Mouse (Mus musculus): ENCODE results near the gene Cyp26b1. TPM values are rescaled to one million over a fixed set of nuclear protein-coding genes. Genes with fewer than 3 reads are reported as not detected.

The Cyp26b1 gene
- polyA plus RNA-seq, 1 experiment = 6.6 TPM

- Histone ChIP-seq H3K4me1 (replicated peaks; ENCODE audit: control insufficient read depth, insufficient read depth, low read length) (no peaks in the 10 kb centered on the region), H3K27me3 (ENCODE audit: control insufficient read depth, insufficient read depth, low read length) (no peaks in the 10 kb centered on the region), H3K27ac (ENCODE audit: control insufficient read depth, insufficient read depth, low read length) (no peak overlapping the region), H3K36me3 (ENCODE audit: control insufficient read depth, insufficient read depth, low read length) (no peaks in the 10 kb centered on the region), H3K4me3 (ENCODE audit: control insufficient read depth, insufficient read depth, low read length) (no peak overlapping the region)
- no peak for DNase-seq
- no peak for TF ChIP-seq CTCF (IDR thresholded peaks at IDR 0.05; ENCODE audit: borderline replicate concordance, control insufficient read depth, extremely low read depth, insufficient read depth, low read length, poor library complexity)
- TF ChIP-seq POLR2A (IDR thresholded peaks at IDR 0.05; ENCODE audit: control insufficient read depth, extremely low read depth, insufficient read depth, low read length, poor library complexity) = no peak
These were observed 24.1 kb downstream of the Cyp26b1 start for GRCm38 (mm10) chr6:84569590-84569989.

- no peak for TF ChIP-seq POLR2A (IDR thresholded peaks at IDR 0.05; ENCODE audit: control insufficient read depth, extremely low read depth, insufficient read depth, low read length, poor library complexity)
- no peak for TF ChIP-seq CTCF (IDR thresholded peaks at IDR 0.05; ENCODE audit: borderline replicate concordance, control insufficient read depth, extremely low read depth, insufficient read depth, low read length, poor library complexity)
- no peak for DNase-seq
- WGBS = 14% methylated on average over 6 of the region's 6 CpGs
- H3K27me3 ChIP-seq (ENCODE audit: control insufficient read depth, insufficient read depth, low read length) = no peaks in the 10 kb centered on the region
- no peaks in the 10 kb centered on the region for H3K36me3 ChIP-seq (ENCODE audit: control insufficient read depth, insufficient read depth, low read length)
- no peak overlapping the region for H3K27ac ChIP-seq (ENCODE audit: control insufficient read depth, insufficient read depth, low read length)
- H3K4me1 ChIP-seq (replicated peaks; ENCODE audit: control insufficient read depth, insufficient read depth, low read length) = no peaks in the 10 kb centered on the region
- no peak overlapping the region for H3K4me3 ChIP-seq (ENCODE audit: control insufficient read depth, insufficient read depth, low read length)
These were observed 24.8 kb downstream of the Cyp26b1 start for GRCm38 (mm10) chr6:84568880-84569279.

- Histone ChIP-seq H3K4me3 (ENCODE audit: control insufficient read depth, insufficient read depth, low read length) (no peak overlapping the region), H3K27me3 (ENCODE audit: control insufficient read depth, insufficient read depth, low read length) (no peaks in the 10 kb centered on the region), H3K4me1 (replicated peaks; ENCODE audit: control insufficient read depth, insufficient read depth, low read length) (no peaks in the 10 kb centered on the region), H3K27ac (ENCODE audit: control insufficient read depth, insufficient read depth, low read length) (no peak overlapping the region), H3K36me3 (ENCODE audit: control insufficient read depth, insufficient read depth, low read length) (no peaks in the 10 kb centered on the region)
- DNase-seq = no peak
- TF ChIP-seq CTCF (IDR thresholded peaks at IDR 0.05; ENCODE audit: borderline replicate concordance, control insufficient read depth, extremely low read depth, insufficient read depth, low read length, poor library complexity) (no peak), POLR2A (IDR thresholded peaks at IDR 0.05; ENCODE audit: control insufficient read depth, extremely low read depth, insufficient read depth, low read length, poor library complexity) (no peak)
- WGBS = 92% methylated on average over 4 of the region's 4 CpGs
These were observed 26.0 kb downstream of the Cyp26b1 start for GRCm38 (mm10) chr6:84567696-84568095.

- TF ChIP-seq CTCF (IDR thresholded peaks at IDR 0.05; ENCODE audit: borderline replicate concordance, control insufficient read depth, extremely low read depth, insufficient read depth, low read length, poor library complexity) (no peak), POLR2A (IDR thresholded peaks at IDR 0.05; ENCODE audit: control insufficient read depth, extremely low read depth, insufficient read depth, low read length, poor library complexity) (no peak)
- H3K27ac ChIP-seq (ENCODE audit: control insufficient read depth, insufficient read depth, low read length) = no peak overlapping the region
- no peak overlapping the region for H3K4me3 ChIP-seq (ENCODE audit: control insufficient read depth, insufficient read depth, low read length)
- H3K36me3 ChIP-seq (ENCODE audit: control insufficient read depth, insufficient read depth, low read length) = no peaks in the 10 kb centered on the region
- no peaks in the 10 kb centered on the region for H3K4me1 ChIP-seq (replicated peaks; ENCODE audit: control insufficient read depth, insufficient read depth, low read length)
- no peak for DNase-seq
- H3K27me3 ChIP-seq (ENCODE audit: control insufficient read depth, insufficient read depth, low read length) = no peaks in the 10 kb centered on the region
- WGBS = 100% methylated on average over 2 of the region's 2 CpGs
These were observed 26.9 kb downstream of the Cyp26b1 start for GRCm38 (mm10) chr6:84566825-84567224.

- Histone ChIP-seq H3K4me1 (replicated peaks; ENCODE audit: control insufficient read depth, insufficient read depth, low read length) (no peaks in the 10 kb centered on the region), H3K27ac (ENCODE audit: control insufficient read depth, insufficient read depth, low read length) (no peak overlapping the region), H3K27me3 (ENCODE audit: control insufficient read depth, insufficient read depth, low read length) (no peaks in the 10 kb centered on the region), H3K36me3 (ENCODE audit: control insufficient read depth, insufficient read depth, low read length) (no peaks in the 10 kb centered on the region), H3K4me3 (ENCODE audit: control insufficient read depth, insufficient read depth, low read length) (no peak overlapping the region)
- TF ChIP-seq POLR2A (IDR thresholded peaks at IDR 0.05; ENCODE audit: control insufficient read depth, extremely low read depth, insufficient read depth, low read length, poor library complexity) (no peak), CTCF (IDR thresholded peaks at IDR 0.05; ENCODE audit: borderline replicate concordance, control insufficient read depth, extremely low read depth, insufficient read depth, low read length, poor library complexity) (no peak)
- no peak for DNase-seq
- 97% methylated on average over 5 of the region's 5 CpGs for WGBS
These were observed 28.5 kb downstream of the Cyp26b1 start for GRCm38 (mm10) chr6:84565245-84565644.

- Histone ChIP-seq H3K4me1 (replicated peaks; ENCODE audit: control insufficient read depth, insufficient read depth, low read length) (no peaks in the 10 kb centered on the region), H3K4me3 (ENCODE audit: control insufficient read depth, insufficient read depth, low read length) (no peak overlapping the region), H3K27ac (ENCODE audit: control insufficient read depth, insufficient read depth, low read length) (no peak overlapping the region), H3K36me3 (ENCODE audit: control insufficient read depth, insufficient read depth, low read length) (no peaks in the 10 kb centered on the region), H3K27me3 (ENCODE audit: control insufficient read depth, insufficient read depth, low read length) (no peaks in the 10 kb centered on the region)
- TF ChIP-seq CTCF (IDR thresholded peaks at IDR 0.05; ENCODE audit: borderline replicate concordance, control insufficient read depth, extremely low read depth, insufficient read depth, low read length, poor library complexity) (no peak), POLR2A (IDR thresholded peaks at IDR 0.05; ENCODE audit: control insufficient read depth, extremely low read depth, insufficient read depth, low read length, poor library complexity) (no peak)
- 72% methylated on average over 4 of the region's 4 CpGs for WGBS
- no peak for DNase-seq
These were observed 30.8 kb downstream of the Cyp26b1 start for GRCm38 (mm10) chr6:84562948-84563347.

- Histone ChIP-seq H3K27ac (ENCODE audit: control insufficient read depth, insufficient read depth, low read length) (no peak overlapping the region), H3K27me3 (ENCODE audit: control insufficient read depth, insufficient read depth, low read length) (no peaks in the 10 kb centered on the region), H3K4me3 (ENCODE audit: control insufficient read depth, insufficient read depth, low read length) (no peak overlapping the region), H3K36me3 (ENCODE audit: control insufficient read depth, insufficient read depth, low read length) (no peaks in the 10 kb centered on the region), H3K4me1 (replicated peaks; ENCODE audit: control insufficient read depth, insufficient read depth, low read length) (no peaks in the 10 kb centered on the region)
- WGBS = 93% methylated on average over 1 of the region's 1 CpGs
- TF ChIP-seq POLR2A (IDR thresholded peaks at IDR 0.05; ENCODE audit: control insufficient read depth, extremely low read depth, insufficient read depth, low read length, poor library complexity) = no peak
- no peak for TF ChIP-seq CTCF (IDR thresholded peaks at IDR 0.05; ENCODE audit: borderline replicate concordance, control insufficient read depth, extremely low read depth, insufficient read depth, low read length, poor library complexity)
- no peak for DNase-seq
These were observed 32.5 kb downstream of the Cyp26b1 start for GRCm38 (mm10) chr6:84561171-84561570.

Measured in thymus, adult 2 months (tissue).